8 mouse cellular contexts compared by ENCODE assay signal in genomic region chr15:31634582-31634981, GRCm38 (mm10). TPM values are rescaled to one million over a fixed set of nuclear protein-coding genes. Genes with fewer than 3 reads are reported as not detected.
A peak's percentile ranks its signal among the peaks of the same experiment; 100 is the strongest.
DNase-seq lines count a peak whose midpoint lies in the region.
"Had no signal": no experiment of that assay in that cellular context is flagged by ENCODE, and none has a peak within 500 bp of the region (broad histone marks: within the 10 kb centered on the region; RNA-seq: fewer than 3 reads in every experiment).

No protein-coding gene starts in this region.

- DNase-seq in NIH3T3 (ENCODE audit: low read depth): peak; percentile 8
- DNase-seq in brain, embryonic 18.5 days (ENCODE audit: low read depth, low spot score): peak; percentile 67
- DNase-seq in layer of hippocampus, adult 9-10 months (ENCODE audit: low spot score): peak; percentile 78
- peak; percentile 48 to 49 for DNase-seq in left cerebral cortex, postnatal 36 days (ENCODE audit: low spot score in 2 of 2)
- no peak for DNase-seq in embryo, embryonic 11 days
- DNase-seq in gastrocnemius, postnatal 14 days: no peak
- no peak for DNase-seq in spleen, adult 18-20 months
- DNase-seq: cerebellum, postnatal 25 days had no signal

- intact Hi-C loops in left cerebral cortex, postnatal 36 days (cut with DNase I): no loop called here
- intact Hi-C loops in gastrocnemius, postnatal 14 days (cut with DNase I; ENCODE audit: low total_unique reads): no loop called here

RNA-seq across cellular contexts. Expression of gene Fam173b, which starts 32.9 kb away (rescaled TPM):
- 10 to 100 TPM in 1 of 2 experiments, 1 to 10 TPM in 1; 9.2 to 12.8 TPM for total RNA-seq in left cerebral cortex, postnatal 36 days (2021)
- 10 to 100 TPM; 11.1 to 12.2 TPM for total RNA-seq in gastrocnemius, postnatal 14 days (2021)

RNA-seq across cellular contexts. Expression of gene Cct5, which starts 33.0 kb away (rescaled TPM):
- 100 to 1,000 TPM; 180 to 184 TPM for total RNA-seq in left cerebral cortex, postnatal 36 days (2021)
- 100 to 1,000 TPM; 185 to 229 TPM for total RNA-seq in gastrocnemius, postnatal 14 days (2021)

Comparison
In these comparisons a context has a peak if more than half of its experiments do, and no peak if none do; other contexts are left out.
1. DNase-seq: peak in NIH3T3 (single experiment), brain, embryonic 18.5 days (single experiment), layer of hippocampus, adult 9-10 months (single experiment) and left cerebral cortex, postnatal 36 days (2 of 2); none in embryo, embryonic 11 days (single experiment), gastrocnemius, postnatal 14 days (single experiment) and spleen, adult 18-20 months (0 of 2).